Mouse (Mus musculus) ES-Bruce4 (cell line): ENCODE data around the gene Tnfsf12. TPM values are rescaled to one million over a fixed set of nuclear protein-coding genes. Genes with fewer than 3 reads are reported as not detected.
A peak's percentile ranks its signal among the peaks of the same experiment; 100 is the strongest.

Experiments used
- H3K27ac ChIP-seq: 2 replicates; pipeline ENCODE4 v1.5.1; 2012; ENCODE audit warnings: low read length, inconsistent platforms; ENCODE audit not compliant: insufficient read depth
- H3K27me3 ChIP-seq: 2 replicates; pipeline ENCODE4 v1.6.1; 2012; ENCODE audit warnings: mild to moderate bottlenecking, low read length, inconsistent platforms; ENCODE audit not compliant: control insufficient read depth, poor library complexity, insufficient read depth, severe bottlenecking
- H3K36me3 ChIP-seq: 2 replicates; pipeline ENCODE4 v1.6.1; 2012; ENCODE audit warnings: inconsistent platforms, mild to moderate bottlenecking, low read length, moderate library complexity; ENCODE audit not compliant: control insufficient read depth, poor library complexity, insufficient read depth, severe bottlenecking
- H3K4me1 ChIP-seq: one replicate; pipeline ENCODE4 v1.8.1; 2011; ENCODE audit warnings: low read length; ENCODE audit not compliant: control insufficient read depth, insufficient read depth
- H3K4me3 ChIP-seq: 2 replicates; pipeline ENCODE4 v1.5.1; 2011; ENCODE audit warnings: low read depth, mild to moderate bottlenecking, low read length
- H3K9ac ChIP-seq: 2 replicates; pipeline ENCODE4 v1.6.1; 2012; ENCODE audit warnings: low read depth, mild to moderate bottlenecking, inconsistent platforms; ENCODE audit not compliant: poor library complexity, severe bottlenecking
- H3K9me3 ChIP-seq: replicated peaks from 2 replicates; pipeline ENCODE4 v1.6.1; 2012; ENCODE audit warnings: mild to moderate bottlenecking, low read length, inconsistent platforms; ENCODE audit not compliant: control insufficient read depth, poor library complexity, insufficient read depth, severe bottlenecking
- CTCF ChIP-seq: IDR thresholded peaks from one replicate; pipeline ENCODE4 v1.8.1; 2011; ENCODE audit warnings: low read depth, low read length
- EP300 ChIP-seq: IDR thresholded peaks from 2 replicates; pipeline ENCODE4 v1.6.1; 2011; ENCODE audit warnings: low read depth, low read length; ENCODE audit not compliant: insufficient read depth
- POLR2A ChIP-seq: IDR thresholded peaks from one replicate; pipeline ENCODE4 v1.8.1; 2011; ENCODE audit warnings: low read length; ENCODE audit not compliant: insufficient read depth
- polyA plus RNA-seq: library from polyadenylated mRNA; stranded (reverse); fragments of >200 nt; gene quantifications from 2 replicates; pipeline ENCODE4 v1.2.4, GENCODE M21; 2011; ENCODE audit warnings: low read depth; ENCODE audit not compliant: missing spikeins, insufficient read depth, insufficient read length

Gene Tnfsf12
- polyA plus RNA-seq, 1 experiment, result 3.4 TPM

DNA sequence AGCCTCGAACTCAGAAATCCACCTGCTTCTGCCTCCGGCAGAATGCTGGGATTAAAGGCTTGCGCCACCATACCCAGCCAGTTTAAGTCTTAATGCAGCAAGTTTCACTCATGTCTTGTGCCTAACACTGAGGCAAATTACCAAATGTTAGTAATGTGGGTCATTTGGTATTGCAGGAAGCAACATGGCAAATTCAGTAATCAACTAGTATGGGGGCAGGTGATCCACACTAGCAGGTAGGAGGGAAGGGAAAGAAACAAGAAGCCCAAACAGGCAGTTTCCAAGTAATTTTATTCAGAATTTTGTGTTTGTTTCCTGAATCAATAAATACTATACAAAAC, 29.0 kb downstream of the Tnfsf12 start:
- Histone ChIP-seq H3K4me1 (no peaks in the 10 kb centered on the region), H3K27ac (peak overlapping the region; percentile 62), H3K4me3 (no peak overlapping the region), H3K9me3 (no peaks in the 10 kb centered on the region; the same call in 1 of the 2 replicates), H3K36me3 (peaks cover 44% of the 10 kb centered on the region), H3K27me3 (no peaks in the 10 kb centered on the region), H3K9ac (no peak overlapping the region)
- TF ChIP-seq POLR2A (no peak), CTCF (no peak), EP300 (no peak)

DNA sequence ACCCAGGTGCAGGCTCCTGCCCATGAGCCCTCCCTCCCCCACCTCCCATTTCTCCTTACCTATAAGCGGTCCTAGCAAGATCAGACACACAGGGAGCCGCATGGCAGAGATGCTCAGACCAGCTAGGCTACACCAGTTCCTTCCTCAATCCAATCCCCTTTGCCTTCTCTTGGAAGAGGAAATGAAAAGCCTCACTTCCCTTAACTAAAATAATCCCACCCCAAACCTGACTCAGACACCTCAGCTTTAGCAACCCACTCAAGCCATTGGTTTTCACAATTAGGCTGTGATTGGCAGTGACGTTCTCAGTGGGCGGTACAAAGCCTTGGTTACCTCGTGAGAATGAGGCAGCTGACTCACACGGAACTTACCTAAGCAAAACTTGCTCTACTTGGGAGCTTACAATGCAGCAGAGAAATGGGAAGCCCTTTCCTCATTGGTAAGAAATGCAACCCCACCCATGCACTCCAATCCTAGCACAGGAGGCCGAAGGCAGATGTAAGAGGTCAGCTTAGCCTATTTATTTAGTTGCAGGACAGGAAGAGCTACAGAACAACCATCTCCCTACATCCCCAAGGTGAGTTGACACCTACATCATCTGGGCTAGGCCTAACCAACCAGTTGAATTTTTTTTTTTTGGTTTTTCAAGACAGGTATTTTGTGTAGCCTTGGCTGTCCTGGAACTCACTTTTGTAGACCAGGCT, 29.5 kb downstream of the Tnfsf12 start, which contains the start of gene Cd68:
Gene Cd68, minus strand, starts transcription at position 193 of the 704 bp plus-strand sequence.
- no peaks in the 10 kb centered on the region for H3K4me1 ChIP-seq
- no peaks in the 10 kb centered on the region for H3K27me3 ChIP-seq
- no peaks in the 10 kb centered on the region; the same call in 1 of the 2 replicates for H3K9me3 ChIP-seq
- no peak within 1 kb of the TSS for H3K9ac ChIP-seq
- no peak for TF ChIP-seq EP300
- peak; percentile 7 for TF ChIP-seq POLR2A
- peak within 1 kb of the TSS; percentile 62 for H3K27ac ChIP-seq
- H3K36me3 ChIP-seq, result peaks cover 40% of the 10 kb centered on the region
- no peak within 1 kb of the TSS for H3K4me3 ChIP-seq

DNA sequence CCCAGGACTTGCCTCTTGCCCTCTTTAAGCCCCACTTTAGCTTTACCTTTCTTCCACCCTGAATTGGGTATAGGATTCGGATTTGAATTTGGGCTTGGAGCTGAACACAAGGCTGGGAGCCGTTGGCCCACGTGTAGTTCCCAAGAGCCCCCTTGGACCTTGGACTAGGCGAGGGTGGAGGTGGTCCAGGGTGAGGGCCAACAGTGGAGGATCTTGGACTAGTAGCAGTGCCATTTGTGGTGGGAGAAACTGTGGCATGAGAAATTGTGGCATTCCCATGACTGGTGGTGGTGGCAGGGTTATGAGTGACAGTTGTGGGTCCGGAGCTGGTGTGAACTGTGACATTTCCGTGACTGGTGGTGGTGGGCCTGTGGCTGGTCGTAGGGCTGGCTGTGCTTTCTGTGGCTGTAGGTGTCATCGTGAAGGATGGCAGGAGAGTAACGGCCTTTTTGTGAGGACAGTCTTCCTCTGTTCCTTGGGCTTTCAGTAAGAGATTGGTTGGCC, 30.1 kb downstream of the Tnfsf12 start:
- Histone ChIP-seq H3K9ac (no peak overlapping the region), H3K27me3 (no peaks in the 10 kb centered on the region), H3K27ac (peak overlapping the region; percentile 62), H3K4me1 (no peaks in the 10 kb centered on the region), H3K4me3 (no peak overlapping the region), H3K36me3 (peaks cover 35% of the 10 kb centered on the region), H3K9me3 (no peaks in the 10 kb centered on the region; the same call in 1 of the 2 replicates)
- TF ChIP-seq CTCF, result no peak
- TF ChIP-seq POLR2A, result no peak
- TF ChIP-seq EP300, result no peak

DNA sequence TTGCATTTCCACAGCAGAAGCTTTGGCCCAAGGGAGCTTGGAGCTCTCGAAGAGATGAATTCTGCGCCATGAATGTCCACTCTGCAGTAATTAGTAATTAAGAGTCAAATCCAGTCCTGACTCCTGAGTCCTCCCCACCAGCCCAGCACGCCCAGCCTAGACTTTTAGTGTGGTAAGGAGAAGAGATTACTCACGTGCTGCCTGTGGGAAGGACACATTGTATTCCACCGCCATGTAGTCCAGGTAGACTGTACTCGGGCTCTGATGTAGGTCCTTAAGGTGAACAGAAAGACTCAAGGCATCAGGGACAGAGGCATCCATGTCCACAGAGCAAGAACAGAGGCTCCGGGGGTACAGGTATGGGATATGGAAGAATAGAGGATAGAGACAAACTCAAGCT, 30.8 kb downstream of the Tnfsf12 start:
- H3K9ac ChIP-seq, result no peak overlapping the region
- no peaks in the 10 kb centered on the region for H3K27me3 ChIP-seq
- H3K36me3 ChIP-seq, result peaks cover 28% of the 10 kb centered on the region
- no peak overlapping the region for H3K4me3 ChIP-seq
- H3K4me1 ChIP-seq, result no peaks in the 10 kb centered on the region
- TF ChIP-seq POLR2A (no peak), EP300 (no peak), CTCF (no peak)
- no peaks in the 10 kb centered on the region; the same call in 1 of the 2 replicates for H3K9me3 ChIP-seq
- no peak overlapping the region for H3K27ac ChIP-seq

DNA sequence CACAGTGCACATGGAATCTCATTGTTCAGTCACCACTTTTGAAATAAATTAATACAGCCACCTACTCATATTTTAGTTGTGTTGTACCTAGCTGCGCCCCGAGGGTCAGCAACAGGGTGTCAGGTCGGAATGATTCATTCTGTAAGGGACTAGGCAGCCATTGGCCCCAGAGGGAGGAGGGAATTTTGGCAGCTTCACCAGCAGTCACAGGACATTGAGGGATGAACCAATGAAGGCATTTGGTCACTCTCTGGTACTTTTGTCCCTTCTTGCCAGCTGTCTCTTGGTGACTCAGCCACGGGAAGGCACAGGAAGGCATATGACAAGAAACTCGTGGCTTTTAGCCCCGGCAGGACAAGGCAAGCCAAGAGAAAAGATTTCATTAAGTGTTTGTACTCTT, 31.9 kb downstream of the Tnfsf12 start:
- no peak overlapping the region for H3K9ac ChIP-seq
- H3K4me1 ChIP-seq, result no peaks in the 10 kb centered on the region
- H3K36me3 ChIP-seq, result peaks cover 22% of the 10 kb centered on the region
- H3K9me3 ChIP-seq, result no peaks in the 10 kb centered on the region; the same call in 1 of the 2 replicates
- no peaks in the 10 kb centered on the region for H3K27me3 ChIP-seq
- no peak for TF ChIP-seq EP300
- no peak for TF ChIP-seq CTCF
- no peak for TF ChIP-seq POLR2A
- H3K27ac ChIP-seq, result peak overlapping the region; percentile 93
- H3K4me3 ChIP-seq, result no peak overlapping the region

DNA sequence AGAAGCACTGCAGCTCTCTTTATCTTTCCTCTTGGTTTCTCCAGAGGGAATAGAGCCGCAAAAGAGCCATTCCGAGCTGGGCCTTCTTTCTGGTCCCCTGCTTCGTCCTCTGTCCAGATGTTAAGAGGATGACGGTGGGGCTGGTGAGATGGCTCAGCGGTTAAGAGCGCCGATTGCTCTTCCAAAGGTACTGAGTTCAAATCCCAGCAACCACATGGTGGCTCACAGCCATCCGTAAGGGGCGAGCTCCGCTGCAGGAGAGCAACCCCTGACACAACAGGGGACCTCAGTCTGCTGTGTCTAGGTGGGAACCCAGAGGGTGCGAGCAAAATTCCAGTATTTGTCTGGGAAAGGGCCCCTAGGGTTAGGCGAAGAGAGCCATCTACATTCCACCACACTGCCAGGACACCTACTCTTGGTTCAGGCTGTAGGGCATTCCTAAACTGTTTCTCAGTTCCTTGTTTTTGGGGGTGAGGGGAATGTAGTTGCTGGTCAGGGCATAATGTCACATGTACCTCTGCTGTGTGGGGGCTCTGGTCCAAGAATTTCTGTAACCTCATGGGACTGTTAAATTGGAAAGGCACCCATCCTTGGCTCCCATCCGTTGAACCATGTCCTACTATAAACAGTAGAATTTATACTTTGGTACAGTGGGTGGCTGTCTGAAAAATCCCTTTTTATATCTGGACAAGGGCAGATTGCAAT, 32.5 kb downstream of the Tnfsf12 start:
- TF ChIP-seq POLR2A, result no peak
- no peak for TF ChIP-seq CTCF
- TF ChIP-seq EP300, result no peak
- Histone ChIP-seq H3K4me1 (no peaks in the 10 kb centered on the region), H3K9me3 (no peaks in the 10 kb centered on the region; the same call in 1 of the 2 replicates), H3K27me3 (no peaks in the 10 kb centered on the region), H3K9ac (peak overlapping the region; percentile 75), H3K4me3 (peak overlapping the region; percentile 55), H3K27ac (peak overlapping the region; percentile 93), H3K36me3 (peaks cover 15% of the 10 kb centered on the region)
